Mouse (Mus musculus) neural tube, embryonic 15.5 days (tissue): ENCODE data around the gene Scamp4. TPM values are rescaled to one million over a fixed set of nuclear protein-coding genes. Genes with fewer than 3 reads are reported as not detected.

Experiments
- ATAC-seq: fragments of 200-750 bp; cut with Nextera tagmentation; 2 replicates; pipeline ENCODE4 v1.8.0; 2017; ENCODE audit warnings: mild to moderate bottlenecking, moderate TSS enrichment, moderate library complexity; ENCODE audit not compliant: low FRiP score
- H3K27ac ChIP-seq: fragments of 300-500 bp; sonication (generic); replicated peaks from 2 replicates; pipeline ENCODE4 v1.5.1; 2015; ENCODE audit warnings: mild to moderate bottlenecking, inconsistent platforms
- H3K27me3 ChIP-seq: fragments of 300-500 bp; sonication (generic); replicated peaks from 2 replicates; pipeline ENCODE4 v1.6.1; 2015; ENCODE audit warnings: inconsistent platforms
- H3K36me3 ChIP-seq: fragments of 300-500 bp; sonication (generic); 2 replicates; pipeline ENCODE4 v1.6.1; 2015; ENCODE audit warnings: inconsistent platforms
- H3K4me1 ChIP-seq: fragments of 300-500 bp; sonication (generic); 2 replicates; pipeline ENCODE4 v1.6.1; 2015; ENCODE audit warnings: inconsistent platforms
- H3K4me2 ChIP-seq: fragments of 300-500 bp; sonication (generic); 2 replicates; pipeline ENCODE4 v1.6.1; 2015; ENCODE audit warnings: inconsistent platforms, mild to moderate bottlenecking, moderate library complexity
- H3K4me3 ChIP-seq: fragments of 300-500 bp; sonication (generic); replicated peaks from 2 replicates; pipeline ENCODE4 v1.5.1; 2015; ENCODE audit warnings: mild to moderate bottlenecking, inconsistent platforms
- H3K9ac ChIP-seq: fragments of 300-500 bp; sonication (generic); replicated peaks from 2 replicates; pipeline ENCODE4 v1.6.1; 2015; ENCODE audit warnings: mild to moderate bottlenecking, inconsistent platforms
- H3K9me3 ChIP-seq: fragments of 300-500 bp; sonication (generic); replicated peaks from 2 replicates; pipeline ENCODE4 v1.6.1; 2016; ENCODE audit warnings: inconsistent platforms
- WGBS: fragments of 180-500 bp; shearing (Covaris S2); methylation state at CpG from one replicate; pipeline ENCODE4 v1.1.7; 2015; ENCODE audit warnings: mixed read lengths; 5-methylcytosine and 5-hydroxymethylcytosine counted together
- polyA plus RNA-seq: library from polyadenylated mRNA; unstranded; fragments of >200 nt; fragmentation: Nextera tagmentation; extraction: Ambion mirVana; gene quantifications from 2 replicates; pipeline ENCODE4 v1.2.1, GENCODE M21; 2015

Scamp4 gene
- polyA plus RNA-seq, 1 experiment from 2014 or later: 68.2 TPM

DNA sequence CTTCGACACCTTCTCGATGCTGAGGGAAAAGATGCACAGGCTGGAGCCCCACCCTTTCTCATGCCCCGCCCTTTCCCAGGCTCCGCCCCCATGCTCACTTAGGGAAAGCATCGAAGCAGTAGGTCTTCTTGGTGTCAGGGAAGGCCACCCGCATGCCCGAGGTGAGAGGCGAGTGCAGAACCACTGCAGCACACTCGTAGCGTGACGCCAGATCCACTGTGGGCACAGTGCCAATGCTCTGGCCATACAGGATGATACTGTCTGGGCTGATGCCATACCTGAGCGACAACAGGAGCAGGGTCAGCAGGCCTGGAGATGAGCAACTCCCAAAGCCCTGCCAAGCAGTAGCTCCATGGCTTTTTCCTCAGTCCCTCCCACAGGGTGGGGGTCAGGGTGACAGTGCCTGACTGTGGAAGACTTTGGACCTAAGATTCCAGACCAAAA, 18.6 kb upstream of the Scamp4 start:
- 65% methylated on average over 12 of the region's 12 CpGs for WGBS
- H3K27ac ChIP-seq: 0 out of 2 replicates have a peak overlapping the region, but pooled peaks have one; percentile 18

DNA sequence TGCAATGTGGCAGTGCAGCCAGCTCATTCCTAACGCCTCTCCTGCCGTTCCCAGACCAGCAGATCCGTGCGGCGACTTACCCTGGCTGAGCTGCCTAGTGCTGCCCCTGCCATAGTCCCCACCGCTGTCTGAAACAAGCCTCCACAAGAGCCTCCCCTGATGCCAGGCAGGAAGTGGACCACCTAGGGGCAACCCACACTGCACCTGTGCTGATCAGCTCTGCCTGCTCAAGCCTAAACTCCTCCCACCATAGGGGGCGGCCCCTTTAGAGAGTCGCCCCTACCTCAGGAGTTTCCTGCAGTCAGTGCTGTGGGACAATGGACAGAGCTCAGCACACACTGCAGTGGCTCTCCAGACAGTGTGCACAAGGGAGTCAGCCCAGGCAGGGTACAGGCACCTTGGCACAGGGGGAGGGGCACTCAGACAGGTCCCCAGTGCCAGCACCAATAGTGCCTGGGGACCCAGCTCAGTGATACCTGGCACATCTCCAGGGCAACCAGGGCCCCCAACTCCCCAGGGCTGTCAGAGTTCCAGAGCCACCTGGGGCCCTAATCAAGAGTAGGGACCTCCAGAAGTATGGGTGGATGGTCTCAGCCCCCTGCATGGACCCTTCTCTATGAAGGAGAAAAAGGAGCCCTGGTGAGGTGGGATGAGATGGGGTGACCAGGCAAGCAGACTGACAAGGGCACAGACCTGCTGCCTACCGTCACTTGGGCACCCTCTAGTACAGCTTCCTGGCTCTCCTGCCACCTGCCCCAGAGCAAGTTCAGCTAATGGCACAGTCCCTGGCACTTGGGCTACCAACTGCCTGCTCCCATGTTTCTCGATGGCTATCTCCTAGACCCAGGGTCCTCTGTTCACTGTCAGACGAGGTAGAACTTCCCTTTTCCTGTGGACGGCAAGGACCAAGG, 17.8 kb upstream of the Scamp4 start:
- no peak overlapping the region for H3K4me3 ChIP-seq
- H3K9me3 ChIP-seq: no peaks in the 10 kb centered on the region
- peaks cover 46% of the 10 kb centered on the region for H3K4me1 ChIP-seq
- no peak for ATAC-seq
- H3K27me3 ChIP-seq: no peaks in the 10 kb centered on the region
- WGBS: 78% methylated on average over 12 of the region's 12 CpGs
- peaks cover 28% of the 10 kb centered on the region for H3K36me3 ChIP-seq
- H3K4me2 ChIP-seq: peak overlapping the region; percentile 23; the same call in 1 of the 2 replicates
- H3K9ac ChIP-seq: no peak overlapping the region
- peak overlapping the region; percentile 18; the same call in 1 of the 2 replicates for H3K27ac ChIP-seq

More for the DNA sequence above, 18.6 kb upstream of the Scamp4 start:
- Histone ChIP-seq H3K4me3 (no peak overlapping the region), H3K9me3 (no peaks in the 10 kb centered on the region), H3K9ac (no peak overlapping the region), H3K36me3 (peaks cover 28% of the 10 kb centered on the region), H3K4me1 (peaks cover 40% of the 10 kb centered on the region), H3K4me2 (no peak overlapping the region), H3K27me3 (no peaks in the 10 kb centered on the region)
- no peak for ATAC-seq

DNA sequence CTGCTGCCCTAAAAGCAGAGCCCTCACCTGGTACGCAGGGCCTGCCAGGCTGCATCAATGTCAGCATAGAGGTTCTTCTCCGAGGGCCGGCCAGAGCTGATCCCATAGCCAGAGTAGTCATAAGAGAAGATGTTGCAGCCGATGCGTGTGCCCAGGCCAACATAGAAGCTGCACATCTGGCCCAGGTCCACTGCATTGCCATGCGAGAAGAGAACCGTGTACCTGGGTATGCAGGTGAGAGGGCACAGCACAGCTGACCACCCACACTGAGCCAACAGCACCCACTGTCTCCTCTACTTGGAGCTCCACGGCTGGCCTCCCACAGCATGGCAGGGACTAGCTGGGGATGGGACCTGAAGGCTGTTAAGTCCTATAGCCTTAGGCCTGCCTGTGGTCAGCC, 17.1 kb upstream of the Scamp4 start:
- WGBS: 93% methylated on average over 8 of the region's 8 CpGs
- Histone ChIP-seq H3K4me3 (no peak overlapping the region), H3K27ac (no peak overlapping the region), H3K4me2 (peak overlapping the region; percentile 23; the same call in 1 of the 2 replicates), H3K9me3 (no peaks in the 10 kb centered on the region), H3K9ac (no peak overlapping the region), H3K27me3 (no peaks in the 10 kb centered on the region), H3K36me3 (peaks cover 28% of the 10 kb centered on the region), H3K4me1 (peaks cover 49% of the 10 kb centered on the region)
- no peak for ATAC-seq

DNA sequence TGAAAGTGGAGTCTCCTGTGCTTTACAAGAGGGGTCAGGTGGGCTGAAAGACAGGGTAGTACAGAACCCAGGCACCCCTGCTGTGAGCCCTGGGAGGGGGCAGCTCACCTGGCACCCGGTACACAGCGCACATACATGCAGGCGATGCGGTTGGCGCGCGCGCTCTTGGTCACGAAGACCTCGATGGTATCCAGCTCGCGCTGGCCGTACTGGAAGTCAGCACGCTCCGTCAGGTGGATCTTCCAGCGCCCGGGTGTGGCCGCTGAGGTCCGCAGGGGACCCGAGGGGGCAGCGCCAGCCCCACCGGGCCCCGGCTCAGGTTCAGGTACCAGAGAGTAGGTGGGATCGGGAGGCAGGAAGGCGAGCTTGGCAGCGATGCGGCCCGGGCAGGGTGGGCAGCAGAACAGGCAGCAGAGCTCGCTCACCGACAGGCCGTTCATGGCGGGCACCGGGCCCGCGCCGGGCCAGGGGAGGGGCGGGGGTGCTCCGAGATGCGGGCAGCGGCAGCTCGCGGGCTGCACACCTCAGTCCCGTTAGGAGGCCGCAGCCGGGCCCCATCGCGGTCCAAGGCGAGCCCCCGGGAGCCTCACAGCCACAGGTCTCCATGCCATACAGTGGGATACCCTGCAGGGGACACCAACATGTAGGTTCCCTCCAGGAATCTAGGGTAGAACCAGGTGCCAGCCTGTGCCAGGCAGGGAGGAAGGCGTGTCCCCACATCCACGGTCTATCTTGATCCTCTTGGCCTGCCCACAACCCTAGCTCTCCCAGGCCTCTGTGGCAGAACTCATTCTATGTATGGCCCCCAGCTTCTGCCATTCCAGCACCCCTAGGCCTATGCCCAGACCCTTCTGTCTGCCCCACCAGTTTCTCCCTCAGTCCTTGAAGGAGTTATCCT, 16.0 kb upstream of the Scamp4 start:
- ATAC-seq: no peak
- peaks cover 51% of the 10 kb centered on the region for H3K4me1 ChIP-seq
- H3K4me2 ChIP-seq: peak overlapping the region; percentile 23
- no peak overlapping the region; the same call in 1 of the 2 replicates for H3K9ac ChIP-seq
- H3K27ac ChIP-seq: peak overlapping the region; percentile 37; the same call in 1 of the 2 replicates
- H3K4me3 ChIP-seq: 0 out of 2 replicates have a peak overlapping the region, but pooled peaks have one; percentile 4
- no peaks in the 10 kb centered on the region for H3K27me3 ChIP-seq
- WGBS: 95% methylated on average over 48 of the region's 51 CpGs
- no peaks in the 10 kb centered on the region for H3K9me3 ChIP-seq
- H3K36me3 ChIP-seq: peaks cover 28% of the 10 kb centered on the region

DNA sequence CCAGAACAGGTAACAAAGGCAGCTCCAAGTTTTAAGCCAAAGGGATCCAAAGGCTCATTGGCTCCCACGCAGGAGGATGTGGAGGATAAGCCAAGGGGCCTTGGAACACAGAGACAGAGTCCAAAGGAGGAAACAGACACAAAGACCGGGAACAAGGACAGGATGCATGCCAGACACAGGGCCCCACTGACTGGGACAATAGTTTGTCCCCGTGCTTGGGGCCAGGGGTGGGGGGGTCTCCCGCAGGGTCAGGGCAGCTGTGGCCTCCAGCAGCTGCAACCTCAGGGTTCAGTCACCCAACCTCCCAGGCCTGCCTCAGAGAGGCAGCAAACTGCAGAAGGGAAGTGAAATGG, 15.4 kb upstream of the Scamp4 start:
- WGBS: 41% methylated on average over 4 of the region's 4 CpGs
- Histone ChIP-seq H3K36me3 (peaks cover 28% of the 10 kb centered on the region), H3K9ac (no peak overlapping the region), H3K9me3 (no peaks in the 10 kb centered on the region), H3K4me3 (no peak overlapping the region), H3K4me2 (peak overlapping the region; percentile 23), H3K27ac (peak overlapping the region; percentile 37; the same call in 1 of the 2 replicates), H3K27me3 (no peaks in the 10 kb centered on the region), H3K4me1 (peaks cover 51% of the 10 kb centered on the region)
- ATAC-seq: no peak

DNA sequence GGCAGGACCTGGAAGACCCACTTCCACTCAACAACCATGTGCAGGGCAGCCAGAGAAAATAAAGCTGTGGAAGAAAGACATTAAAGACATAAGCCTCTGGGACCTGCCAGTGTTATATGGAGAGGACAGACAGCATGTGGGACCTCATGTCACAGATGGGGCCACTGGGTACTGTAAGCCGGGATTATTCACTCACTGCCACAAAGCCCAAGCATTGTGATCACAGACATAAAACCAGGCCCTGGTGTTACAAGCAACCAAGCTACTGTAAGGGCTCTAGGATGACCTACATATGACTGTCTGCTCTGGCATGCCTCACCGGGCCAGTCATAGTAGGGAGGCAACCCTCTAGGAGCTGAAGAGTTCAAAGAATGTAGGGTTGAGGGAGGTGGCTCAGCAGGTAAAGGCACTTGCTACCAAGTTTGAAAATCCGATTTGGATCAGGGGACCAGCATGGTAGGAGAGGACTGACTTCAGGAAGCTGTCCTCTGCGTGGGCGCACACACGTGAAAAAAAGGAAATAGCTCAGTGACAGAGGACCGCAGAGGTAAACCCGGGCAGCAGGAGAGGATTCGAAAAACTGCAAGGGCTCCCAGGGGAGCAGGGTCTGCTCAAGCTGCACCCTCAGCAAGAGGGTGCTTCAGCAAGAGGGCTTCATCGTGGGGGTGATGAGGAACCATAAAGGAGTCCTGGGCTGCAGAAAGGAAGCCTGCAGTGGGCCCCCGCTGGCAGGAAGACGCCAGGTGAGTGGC, 13.4 kb upstream of the Scamp4 start:
- peak overlapping the region; percentile 81 for H3K27ac ChIP-seq
- H3K9me3 ChIP-seq: no peaks in the 10 kb centered on the region
- H3K4me1 ChIP-seq: peaks cover 51% of the 10 kb centered on the region
- H3K4me2 ChIP-seq: peak overlapping the region; percentile 94
- H3K4me3 ChIP-seq: peak overlapping the region; percentile 96
- H3K27me3 ChIP-seq: no peaks in the 10 kb centered on the region; the same call in 1 of the 2 replicates
- WGBS: 19% methylated on average over 12 of the region's 12 CpGs
- peak overlapping the region; percentile 93 for H3K9ac ChIP-seq
- no peak for ATAC-seq
- H3K36me3 ChIP-seq: peaks cover 20% of the 10 kb centered on the region

DNA sequence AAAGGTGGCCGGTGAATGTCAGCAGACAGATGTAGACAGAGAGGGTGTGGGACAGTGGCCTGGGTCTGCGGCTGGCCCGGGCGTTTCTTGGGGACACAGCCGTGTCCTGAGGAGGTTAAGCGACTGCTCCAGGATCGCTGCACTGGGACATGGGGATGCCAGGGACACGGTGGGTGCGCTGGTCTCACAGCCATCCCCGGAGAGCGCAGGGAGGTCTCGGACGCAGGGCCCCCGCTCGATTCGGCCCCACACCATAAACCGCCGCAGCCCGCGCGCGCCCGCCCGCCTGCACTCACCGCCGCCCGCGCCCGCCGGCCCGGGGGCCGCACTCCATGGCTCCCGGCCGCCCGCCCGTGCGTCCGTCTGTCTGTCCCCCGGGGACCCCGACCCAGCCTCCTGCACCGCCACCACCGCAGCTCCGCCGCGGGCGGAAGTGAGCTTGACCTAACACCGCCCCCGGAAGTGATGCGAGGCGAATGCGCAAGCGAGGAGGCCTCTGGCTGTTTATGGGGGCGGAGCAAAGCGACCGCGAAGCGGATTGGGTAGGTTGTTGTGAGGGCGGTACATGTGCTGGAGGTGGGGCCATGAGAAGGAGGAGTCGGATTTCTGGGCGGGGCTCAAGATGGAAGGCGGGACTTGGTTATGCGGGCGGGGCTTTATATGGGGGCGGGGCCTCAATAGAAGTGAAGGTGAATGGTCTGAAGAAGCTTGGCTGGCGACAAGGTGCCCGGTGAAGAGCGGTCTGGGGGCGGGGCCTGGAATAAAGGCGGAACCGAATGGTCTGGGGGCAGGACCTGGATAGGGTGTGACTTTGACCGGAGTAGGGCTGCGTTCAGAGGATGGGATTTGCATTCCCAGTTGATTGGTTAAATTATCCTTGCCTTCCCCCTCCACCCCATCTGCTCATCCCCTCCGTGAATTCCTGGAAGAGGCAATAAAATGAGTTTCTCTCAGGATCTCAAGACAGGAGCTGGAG, 12.5 kb upstream of the Scamp4 start, which contains the start of gene Abhd17a:
Abhd17a (minus strand) TSS at position 463 of the 976 bp plus-strand sequence.
- Histone ChIP-seq H3K9me3 (no peaks in the 10 kb centered on the region), H3K27ac (peak within 1 kb of the TSS; percentile 81), H3K4me1 (peaks cover 47% of the 10 kb centered on the region), H3K27me3 (no peaks in the 10 kb centered on the region; the same call in 1 of the 2 replicates), H3K4me3 (peak within 1 kb of the TSS; percentile 96), H3K36me3 (peaks cover 12% of the 10 kb centered on the region; the same call in 1 of the 2 replicates), H3K4me2 (peak within 1 kb of the TSS; percentile 94), H3K9ac (peak within 1 kb of the TSS; percentile 93)
- peak; percentile 97 for ATAC-seq
- WGBS: under 1% methylated on average over 73 of the region's 73 CpGs

DNA sequence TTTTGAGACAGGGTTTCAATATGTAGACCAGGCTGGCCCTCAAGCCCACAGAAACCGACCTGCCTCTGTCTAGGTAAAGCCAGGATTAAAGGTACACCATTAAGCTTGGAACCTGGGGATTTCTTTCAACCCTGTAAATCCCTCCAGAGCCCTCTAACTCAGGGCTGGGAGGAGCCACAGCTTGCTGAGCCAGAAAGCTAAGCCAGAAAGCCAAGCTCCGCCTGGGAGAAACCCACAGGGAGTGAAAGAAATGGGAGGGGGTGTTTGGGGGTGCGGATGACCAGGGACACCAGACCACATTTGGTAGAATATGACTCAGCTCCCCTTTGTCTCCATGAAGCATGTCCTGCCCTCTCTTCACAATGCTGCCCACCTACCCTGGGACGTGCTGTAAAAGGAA, 6.4 kb upstream of the Scamp4 start:
- WGBS: 46% methylated on average over 4 of the region's 4 CpGs
- no peak for ATAC-seq
- no peaks in the 10 kb centered on the region for H3K9me3 ChIP-seq
- no peak overlapping the region for H3K4me3 ChIP-seq
- peaks cover 3% of the 10 kb centered on the region; the same call in 1 of the 2 replicates for H3K27me3 ChIP-seq
- no peak overlapping the region for H3K4me2 ChIP-seq
- no peaks in the 10 kb centered on the region for H3K4me1 ChIP-seq
- H3K9ac ChIP-seq: no peak overlapping the region
- no peak overlapping the region for H3K27ac ChIP-seq
- no peaks in the 10 kb centered on the region for H3K36me3 ChIP-seq

DNA sequence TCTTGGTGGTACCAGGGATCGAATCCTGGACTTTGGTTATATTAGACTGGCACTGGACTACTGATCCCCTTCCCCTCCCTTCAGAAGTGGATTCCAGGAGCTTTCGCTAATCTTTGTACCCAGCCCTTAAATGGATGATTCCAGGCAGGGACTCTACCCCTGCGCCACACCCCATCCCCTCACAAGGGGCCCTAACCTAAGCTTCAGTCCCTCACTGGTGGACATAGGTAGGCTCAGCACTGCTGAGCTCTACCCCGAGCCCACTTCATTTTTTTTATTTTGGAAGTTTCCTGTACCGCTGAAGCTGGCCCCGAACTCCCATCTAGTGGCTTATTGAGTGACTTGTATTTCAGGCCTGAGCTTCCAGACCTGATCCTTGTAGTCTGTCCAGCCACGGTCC, 692 bp downstream of the Scamp4 start:
- Histone ChIP-seq H3K9me3 (no peaks in the 10 kb centered on the region), H3K27ac (peak overlapping the region; percentile 97), H3K36me3 (peaks cover 24% of the 10 kb centered on the region), H3K4me1 (peaks cover 22% of the 10 kb centered on the region), H3K9ac (peak overlapping the region; percentile 71), H3K27me3 (no peaks in the 10 kb centered on the region), H3K4me3 (peak overlapping the region; percentile 78), H3K4me2 (peak overlapping the region; percentile 93)
- peak; percentile 6; the same call in 1 of the 2 replicates for ATAC-seq
- 34% methylated on average over 7 of the region's 7 CpGs for WGBS

DNA sequence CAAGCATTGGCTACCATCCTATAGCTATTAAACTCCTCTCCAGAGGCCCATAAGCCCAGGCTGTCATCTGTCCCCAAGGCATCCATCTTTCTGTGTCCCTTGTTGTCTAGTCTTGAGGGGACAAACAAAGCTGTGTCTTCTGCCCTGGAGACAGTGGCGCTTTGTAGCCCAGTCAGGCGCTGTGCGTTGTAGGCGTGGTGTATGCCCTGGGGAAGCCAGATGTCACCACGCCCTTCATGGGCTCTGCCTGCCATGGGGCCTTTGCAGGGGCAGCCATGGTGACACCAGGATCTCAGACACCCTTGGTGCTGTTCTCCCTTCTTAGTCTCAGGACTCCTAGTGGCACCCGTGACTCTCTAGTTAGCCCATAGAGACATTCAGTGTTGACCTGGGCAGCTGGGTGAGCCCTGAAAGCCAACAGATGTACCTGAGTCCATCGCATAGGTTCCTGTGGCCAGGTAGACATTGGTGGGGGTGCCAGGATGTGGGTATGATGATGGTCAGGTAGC, 1.4 kb downstream of the Scamp4 start:
- Histone ChIP-seq H3K4me1 (peaks cover 22% of the 10 kb centered on the region), H3K4me3 (peak overlapping the region; percentile 78), H3K27ac (no peak overlapping the region), H3K4me2 (peak overlapping the region; percentile 93), H3K27me3 (no peaks in the 10 kb centered on the region), H3K36me3 (peaks cover 31% of the 10 kb centered on the region), H3K9ac (peak overlapping the region; percentile 71), H3K9me3 (no peaks in the 10 kb centered on the region)
- whole genome bisulfite sequencing: 81% methylated on average over 7 of the region's 7 CpGs
- no peak for ATAC-seq
